Mouse (Mus musculus) liver, adult 2 months (tissue): Measurements from ENCODE around the gene Cdc27.

Experiments used
- CTCF ChIP-seq: fragments of 200-500 bp; IDR thresholded peaks from 2 replicates; pipeline ENCODE4 v1.5.1; 2011; ENCODE audit warnings: low read depth, low read length, control low read depth
- POLR2A ChIP-seq: fragments of 200-500 bp; IDR thresholded peaks from 2 replicates; pipeline ENCODE4 v1.6.1; 2011; ENCODE audit warnings: low read length, control low read depth; ENCODE audit not compliant: insufficient read depth; ENCODE audit errors: extremely low read depth

DNA sequence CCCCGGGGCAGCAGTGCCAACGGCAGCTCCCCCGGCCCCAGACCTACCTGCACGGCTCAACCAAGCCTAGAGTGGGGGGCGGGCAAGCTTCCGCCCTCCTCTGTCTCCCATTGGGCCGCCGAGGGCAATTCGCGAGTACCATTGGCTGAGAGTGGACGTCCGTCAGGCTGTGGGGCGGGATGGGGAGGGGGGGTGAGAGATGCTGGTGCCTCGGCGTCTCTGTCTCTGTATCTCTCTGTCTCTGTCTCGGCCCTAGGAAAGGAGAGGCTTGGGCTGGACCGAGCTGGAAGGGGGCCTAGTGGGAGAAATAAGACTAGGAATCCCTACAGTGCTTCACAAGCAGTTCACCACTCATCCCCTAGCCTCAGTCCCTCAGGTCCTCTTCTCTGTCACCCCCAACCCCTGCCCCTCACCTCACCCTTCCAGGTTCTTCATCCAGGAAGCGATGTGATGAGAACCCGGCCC, 81.0 kb downstream of the Cdc27 start:
- TF ChIP-seq CTCF (no peak), POLR2A (0 out of 2 replicates have a peak, but pooled peaks have one; percentile 8)
